Mouse (Mus musculus) WW6 (cell line): ENCODE data around the gene Trarg1.
"Not testable (repeated sequence)": the region's sequence is repeated elsewhere in the genome, so short reads cannot be mapped to it uniquely, and the experiment has no call there.

Experiments used
- DNase-seq: peaks from one replicate; pipeline ENCODE4 v3.0.0-alpha.2; 2013; ENCODE audit warnings: low read depth, low spot score

The Trarg1 gene

GRCm38 (mm10) chr11:76679508-76679907 is at the start of gene Trarg1:
TSS of gene Trarg1 (plus strand) at chr11:76679808.
- not testable (repeated sequence) for DNase-seq

DNA sequence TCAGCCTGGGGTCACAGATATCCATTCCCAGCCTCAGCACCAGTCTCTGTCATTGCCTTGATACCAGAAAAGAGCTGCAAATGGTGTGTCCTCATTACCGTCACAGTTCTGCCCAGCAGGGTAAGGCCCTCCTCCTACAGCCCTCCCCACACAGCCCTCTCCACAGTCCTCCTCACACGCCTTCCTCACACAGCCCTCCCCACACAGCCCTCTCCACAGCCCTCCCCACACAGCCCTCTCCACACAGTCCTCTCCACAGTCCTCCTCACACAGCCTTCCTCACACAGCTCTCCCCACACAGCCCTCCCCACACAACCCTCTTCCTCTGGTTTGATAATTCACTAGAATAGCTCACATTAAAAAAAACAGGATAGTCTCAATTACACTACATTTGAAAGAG is 49.6 kb upstream of the Trarg1 start:
- DNase-seq: no peak

DNA sequence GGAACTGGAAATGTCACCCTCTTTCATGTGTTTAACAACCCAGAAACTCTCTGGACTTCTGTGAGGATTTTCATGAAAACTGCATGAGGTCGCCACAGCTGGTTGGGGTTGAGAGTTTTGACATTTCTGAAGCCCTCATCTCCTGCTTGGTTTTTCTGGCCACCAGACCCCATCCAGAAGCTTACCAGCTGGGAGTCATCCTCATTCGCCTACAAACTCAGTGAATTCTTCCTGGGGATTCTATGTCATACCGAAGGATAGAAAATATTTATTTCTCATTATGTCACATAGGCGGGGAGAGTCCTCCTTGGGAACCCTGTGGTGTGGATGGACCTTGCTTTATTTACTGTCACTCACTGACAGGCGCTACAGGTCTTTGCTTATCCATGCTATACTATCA is 49.1 kb upstream of the Trarg1 start:
- no peak for DNase-seq

GRCm38 (mm10) chr11:76639269-76639985 is 40.2 kb upstream of the Trarg1 start:
- DNase-seq: no peak

DNA sequence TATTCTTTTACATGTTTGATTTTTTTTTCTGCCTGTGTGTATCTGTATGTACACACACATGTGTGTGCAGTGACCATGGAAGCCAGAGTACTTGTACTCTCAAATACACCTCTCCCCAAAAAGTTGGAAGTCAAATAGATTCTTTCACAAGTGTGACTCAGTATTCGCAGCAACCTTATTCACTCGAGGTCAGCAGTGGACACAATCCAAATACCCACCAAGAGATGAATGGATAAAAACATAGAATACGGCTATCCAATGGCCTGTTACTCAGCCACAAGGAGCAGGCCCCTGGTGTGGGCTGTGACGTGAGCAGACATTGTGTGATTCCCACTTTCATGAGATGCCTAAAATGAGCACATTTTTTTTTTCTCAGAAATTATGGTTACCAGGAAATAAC is 39.4 kb upstream of the Trarg1 start:
- DNase-seq: no peak

- no peak for DNase-seq
These were observed 35.4 kb upstream of the Trarg1 start for GRCm38 (mm10) chr11:76644257-76644656.

- DNase-seq: no peak
These were observed 34.6 kb upstream of the Trarg1 start for GRCm38 (mm10) chr11:76645036-76645435.

DNA sequence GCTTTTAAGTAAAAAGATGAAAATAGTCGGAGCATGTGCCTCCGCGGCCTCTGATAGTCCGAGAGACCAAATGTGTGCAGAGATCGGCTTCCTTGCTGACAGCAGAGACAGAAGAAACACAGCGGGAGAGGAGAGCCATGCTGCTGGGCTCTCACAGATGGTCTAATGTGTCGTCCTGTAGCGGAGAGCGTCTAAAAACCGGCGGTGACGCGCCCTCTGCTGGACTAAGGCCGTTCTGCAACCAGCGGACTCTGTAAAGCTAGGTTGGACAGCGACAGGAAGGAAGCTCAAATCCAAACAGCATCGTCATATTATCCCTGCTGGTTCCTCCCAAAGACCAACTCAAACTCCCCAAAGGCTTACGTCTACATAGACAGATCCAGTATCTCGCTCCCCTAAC is 33.7 kb upstream of the Trarg1 start:
- no peak for DNase-seq

GRCm38 (mm10) chr11:76647062-76647461 is 32.5 kb upstream of the Trarg1 start:
- DNase-seq: no peak

GRCm38 (mm10) chr11:76647500-76647899 is 32.1 kb upstream of the Trarg1 start:
- no peak for DNase-seq

GRCm38 (mm10) chr11:76650862-76651560 is 28.6 kb upstream of the Trarg1 start:
- DNase-seq: no peak

DNA sequence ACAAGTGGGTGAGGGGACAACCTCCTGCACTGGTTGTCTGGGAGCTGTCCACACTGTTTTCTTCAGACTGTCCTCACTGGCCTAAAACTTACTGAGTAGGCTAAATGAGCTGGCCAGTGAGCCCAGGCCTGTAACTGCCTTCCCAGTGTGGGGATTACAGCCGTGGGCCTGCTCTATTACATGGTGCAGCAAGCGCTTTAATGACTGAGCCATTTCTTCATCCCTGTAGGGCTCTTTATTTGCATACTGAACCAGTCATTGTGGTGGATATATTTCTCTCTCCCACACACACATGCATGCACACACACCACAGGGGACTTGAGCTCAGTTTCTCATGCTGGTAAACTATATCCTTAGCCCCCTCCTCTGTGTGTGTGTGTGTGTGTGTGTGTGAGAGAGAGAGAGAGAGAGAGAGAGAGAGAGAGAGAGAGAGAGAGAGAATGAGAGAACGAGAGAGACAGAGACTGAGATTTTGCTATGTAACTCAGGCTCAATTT is 26.7 kb upstream of the Trarg1 start:
- DNase-seq: no peak

DNA sequence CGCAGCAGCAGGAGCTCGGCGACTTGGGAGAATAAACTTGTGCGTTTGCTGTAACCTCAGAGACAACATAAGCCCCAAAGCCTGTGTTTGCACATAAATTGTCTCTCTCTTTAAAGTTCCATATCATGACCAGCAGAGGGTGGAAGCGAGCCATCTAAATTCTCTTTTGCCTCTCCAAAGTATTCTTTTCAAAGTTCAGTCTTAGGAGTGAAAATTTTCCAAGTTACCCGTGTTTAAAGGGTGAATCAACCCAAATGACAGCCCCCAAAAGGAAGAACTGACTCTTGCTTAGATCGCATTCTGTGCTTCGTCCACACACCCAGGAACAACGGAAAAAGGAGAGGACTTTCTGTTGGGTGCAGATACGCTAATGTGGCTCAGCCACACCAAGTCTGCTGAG is 24.5 kb upstream of the Trarg1 start:
- no peak for DNase-seq

DNA sequence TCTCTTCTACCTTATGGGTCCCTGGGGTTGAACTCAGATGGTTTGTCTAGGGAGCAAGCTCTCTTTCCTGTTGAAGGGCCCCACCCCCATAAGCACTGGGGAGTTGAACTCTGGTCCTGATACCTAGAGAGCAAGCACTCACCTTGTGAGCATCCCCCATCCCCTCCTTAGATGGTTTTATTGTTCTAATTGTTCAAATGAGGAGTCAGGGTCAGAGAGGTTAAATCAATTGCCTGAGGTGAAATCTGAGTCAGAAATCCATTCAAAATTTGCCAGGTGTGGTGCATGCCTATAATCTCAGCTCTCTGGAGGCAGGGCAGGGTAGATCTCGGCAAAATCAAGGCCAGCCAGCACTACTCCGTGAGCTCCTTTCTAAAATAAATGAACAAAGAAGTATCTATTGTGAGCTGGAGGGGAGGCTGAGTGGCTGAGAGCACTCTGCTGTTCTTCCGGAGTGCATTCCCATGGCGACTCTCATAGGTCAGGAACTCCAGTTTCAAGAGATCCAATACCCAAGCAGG is 22.1 kb upstream of the Trarg1 start:
- DNase-seq: no peak

GRCm38 (mm10) chr11:76659138-76659930 is 20.3 kb upstream of the Trarg1 start:
- DNase-seq: no peak

- DNase-seq: no peak
These were observed 17.7 kb upstream of the Trarg1 start for GRCm38 (mm10) chr11:76661790-76662468.

DNA sequence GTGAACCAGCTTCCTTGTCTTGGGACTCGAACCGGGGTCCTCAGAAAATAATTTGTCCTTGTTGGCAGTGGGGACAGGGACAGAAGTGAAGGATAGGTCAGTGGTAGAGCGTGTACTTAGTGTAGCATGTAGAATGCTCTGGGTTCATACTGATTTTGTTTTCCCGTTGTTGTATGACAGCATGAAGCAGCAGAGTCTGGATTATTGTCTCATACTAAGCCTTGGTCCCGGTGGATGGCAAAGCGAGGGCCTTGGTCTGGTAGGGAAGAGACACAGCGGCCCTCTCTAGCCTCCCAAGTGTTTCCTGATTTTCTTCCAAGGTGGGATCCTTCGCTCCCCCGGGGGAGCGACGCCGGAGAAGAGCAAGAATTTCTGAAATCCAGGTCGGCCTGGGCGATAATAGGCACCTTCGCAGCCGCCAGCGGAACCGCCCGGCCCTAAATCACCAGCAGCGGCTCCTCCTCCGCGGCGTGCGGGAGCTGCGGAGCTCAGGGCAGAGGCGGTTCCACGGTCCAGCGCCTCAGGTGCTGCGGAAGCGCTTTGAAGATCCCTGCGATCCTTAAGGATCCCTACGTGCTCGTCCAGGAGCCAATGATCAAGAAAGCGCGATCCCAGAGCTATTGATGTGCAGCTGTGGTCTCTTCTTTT is 13.5 kb upstream of the Trarg1 start:
- no peak for DNase-seq

DNA sequence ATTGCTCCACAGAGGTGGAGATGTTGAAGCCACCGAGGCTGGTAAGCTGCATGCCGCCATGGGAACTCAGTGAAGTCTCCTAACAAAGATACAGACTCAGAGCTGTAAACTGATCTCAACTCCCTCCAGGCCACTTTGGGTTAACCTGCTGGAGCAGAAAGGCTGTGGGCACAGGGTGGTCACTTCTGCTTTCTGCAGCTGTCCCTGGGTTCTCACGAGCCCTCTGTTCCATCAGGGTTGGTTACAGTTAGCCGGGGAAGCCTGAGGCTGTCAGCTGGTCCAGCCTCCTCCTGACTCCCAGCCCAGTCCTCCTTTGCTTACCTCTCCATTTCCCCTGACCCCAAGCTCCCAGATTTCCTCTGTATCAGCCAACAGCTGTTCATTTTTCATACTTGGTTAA is 11.8 kb upstream of the Trarg1 start:
- DNase-seq: no peak

- no peak for DNase-seq
These were observed 7.6 kb upstream of the Trarg1 start, which contains the start of gene Bhlha9 for GRCm38 (mm10) chr11:76671871-76672475. TSS of gene Bhlha9 (plus strand) at chr11:76672470.

DNA sequence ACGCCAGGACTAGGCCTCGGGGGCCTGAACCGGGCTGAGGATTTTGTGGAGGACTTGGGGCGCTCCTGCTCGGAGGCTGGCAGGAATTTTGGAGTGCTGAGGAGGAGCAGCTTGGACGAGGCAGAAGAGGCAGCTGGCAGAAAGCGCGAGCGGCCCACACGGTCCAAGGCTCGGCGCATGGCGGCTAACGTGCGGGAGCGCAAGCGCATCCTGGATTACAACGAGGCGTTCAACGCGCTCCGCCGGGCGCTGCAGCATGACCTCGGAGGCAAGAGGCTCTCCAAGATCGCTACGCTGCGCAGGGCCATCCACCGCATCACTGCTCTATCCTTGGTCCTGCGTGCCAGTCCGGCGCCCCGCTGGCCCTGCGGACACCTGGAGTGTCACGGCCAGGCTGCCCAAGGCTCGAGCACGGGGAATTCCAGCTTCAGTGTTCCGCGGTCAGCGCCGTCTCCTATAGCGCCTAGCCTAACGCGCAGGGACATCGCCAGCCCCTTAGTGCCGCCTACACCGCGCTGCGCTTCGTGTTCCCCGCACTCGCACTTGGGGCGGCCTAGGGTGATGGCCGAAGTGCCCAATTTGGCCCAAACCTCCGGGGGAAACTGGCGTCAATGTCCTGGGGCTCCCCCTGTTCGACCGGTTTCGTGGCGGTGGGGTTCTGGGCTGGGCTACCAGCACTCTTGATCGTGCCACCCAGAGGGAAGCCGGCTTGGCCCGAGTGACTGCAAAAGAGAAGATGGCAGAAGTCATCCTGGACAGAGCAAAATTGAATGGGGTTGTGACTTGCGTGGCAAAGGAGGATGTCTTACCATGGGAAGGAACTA is 6.8 kb upstream of the Trarg1 start:
- no peak for DNase-seq
